Mouse (Mus musculus) ovary, adult 18-20 months (tissue): Measurements from ENCODE around the gene Eno1.

Source experiments
- DNase-seq: peaks from one replicate; pipeline ENCODE4 v3.0.0; 2022; ENCODE audit warnings: low spot score, mixed read lengths

Eno1 gene

DNA sequence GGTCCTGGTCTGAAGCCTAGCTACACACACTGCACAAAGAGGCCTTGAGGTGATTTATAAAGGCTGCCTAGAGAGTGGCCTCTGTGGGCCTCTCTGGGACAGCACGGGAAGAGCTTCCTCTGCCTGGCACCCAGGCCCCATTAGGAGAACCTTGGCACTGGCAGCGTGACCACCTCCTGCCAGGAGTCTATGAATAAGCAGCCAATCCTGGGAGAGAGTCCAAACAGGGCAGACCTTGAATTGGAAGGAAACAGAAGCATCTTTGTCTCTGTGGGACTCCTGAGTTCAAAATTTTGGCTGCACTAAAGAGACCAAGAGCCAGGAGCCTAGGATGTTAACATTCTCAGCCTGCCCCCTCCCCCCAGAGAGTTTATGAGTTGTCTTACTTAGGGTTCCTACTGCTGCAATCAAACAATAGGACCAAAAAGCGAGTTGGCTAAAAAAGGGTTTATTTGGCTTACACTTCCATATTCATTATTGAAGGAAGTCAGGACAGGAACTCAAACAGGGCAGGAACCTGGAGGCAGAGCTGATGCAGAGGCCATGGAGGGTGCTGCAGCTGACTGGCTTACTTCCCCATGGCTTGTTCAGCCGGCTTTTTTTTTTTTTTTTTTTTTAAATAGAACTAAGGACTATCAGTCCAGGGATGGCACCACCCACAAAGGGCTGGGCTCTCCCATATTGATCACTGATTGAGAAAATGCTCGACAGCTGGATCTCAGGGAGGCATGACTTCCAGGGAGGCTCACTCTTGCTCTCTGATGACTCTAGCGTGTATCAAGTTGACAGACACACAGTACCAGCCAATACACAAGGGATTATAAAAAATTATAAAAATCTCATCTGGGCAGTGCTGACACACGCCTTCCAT, 9.5 kb upstream of the Eno1 start:
- DNase-seq = peak; percentile 70

DNA sequence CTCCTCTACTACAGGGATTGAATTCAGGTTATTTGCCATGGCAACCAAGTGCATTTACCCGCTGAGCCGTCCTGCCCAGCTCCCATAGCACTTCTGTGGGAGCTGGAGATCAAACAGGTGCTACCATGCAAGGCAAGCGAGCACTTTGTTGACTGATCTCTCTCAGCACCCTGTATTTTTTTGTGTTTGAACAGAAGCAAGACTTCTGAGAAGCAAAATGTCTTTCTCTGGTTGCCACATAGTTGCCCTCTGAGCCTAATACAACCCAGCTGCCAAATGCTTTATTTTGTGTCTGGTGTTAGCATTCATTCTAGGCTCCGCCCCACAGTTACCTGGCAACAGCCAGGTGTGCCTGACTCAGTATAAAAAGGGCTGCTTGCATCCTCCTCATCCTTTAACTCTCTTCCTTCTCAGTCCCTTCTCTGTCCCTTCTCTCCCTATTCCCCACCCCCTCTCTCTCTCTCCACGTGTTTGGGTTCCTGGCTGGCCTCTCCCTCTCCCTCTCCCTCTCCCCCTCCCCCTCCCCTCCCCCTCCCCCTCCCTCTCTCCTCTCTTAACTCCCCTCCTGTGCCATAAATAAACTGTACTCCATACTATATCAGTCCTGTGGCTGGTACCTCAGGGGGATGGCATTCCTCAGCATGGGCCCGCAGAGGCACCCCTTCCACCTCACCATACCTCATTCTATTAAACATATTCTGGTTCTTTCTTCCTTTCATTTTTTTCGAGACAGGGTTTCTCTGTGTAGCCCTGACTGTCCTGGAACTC, 7.8 kb upstream of the Eno1 start:
- no peak for DNase-seq

DNA sequence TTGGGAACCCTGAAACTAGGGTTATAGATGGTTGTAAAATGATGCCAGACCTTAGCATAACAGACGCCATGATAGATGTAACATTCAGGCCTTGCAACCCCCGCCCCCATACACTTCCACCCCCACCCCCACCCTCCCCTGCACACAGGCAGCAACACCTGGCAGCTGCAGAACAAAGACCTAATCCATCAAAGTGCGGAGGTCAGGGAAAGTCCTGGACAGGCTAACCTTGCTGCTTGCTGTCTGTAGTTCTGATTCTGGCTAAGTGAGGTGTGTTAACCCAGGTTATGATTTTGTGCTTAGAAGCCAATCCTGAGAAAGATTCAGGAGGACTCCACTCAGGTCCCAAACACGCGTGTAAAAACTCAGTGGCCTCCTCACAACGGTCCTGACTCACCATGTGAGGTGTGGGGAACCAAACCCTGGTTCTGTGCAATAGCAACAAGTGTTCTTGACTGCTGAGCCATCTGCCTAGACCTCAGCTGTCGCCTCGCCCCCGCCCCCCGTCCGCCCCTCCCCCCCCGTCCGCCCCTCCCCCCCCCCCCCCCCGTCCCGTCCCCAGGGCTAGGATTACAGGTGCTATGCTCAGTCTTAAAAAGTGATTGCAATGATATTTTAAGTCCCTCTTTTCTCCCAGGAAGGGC, 6.7 kb upstream of the Eno1 start:
- no peak for DNase-seq

DNA sequence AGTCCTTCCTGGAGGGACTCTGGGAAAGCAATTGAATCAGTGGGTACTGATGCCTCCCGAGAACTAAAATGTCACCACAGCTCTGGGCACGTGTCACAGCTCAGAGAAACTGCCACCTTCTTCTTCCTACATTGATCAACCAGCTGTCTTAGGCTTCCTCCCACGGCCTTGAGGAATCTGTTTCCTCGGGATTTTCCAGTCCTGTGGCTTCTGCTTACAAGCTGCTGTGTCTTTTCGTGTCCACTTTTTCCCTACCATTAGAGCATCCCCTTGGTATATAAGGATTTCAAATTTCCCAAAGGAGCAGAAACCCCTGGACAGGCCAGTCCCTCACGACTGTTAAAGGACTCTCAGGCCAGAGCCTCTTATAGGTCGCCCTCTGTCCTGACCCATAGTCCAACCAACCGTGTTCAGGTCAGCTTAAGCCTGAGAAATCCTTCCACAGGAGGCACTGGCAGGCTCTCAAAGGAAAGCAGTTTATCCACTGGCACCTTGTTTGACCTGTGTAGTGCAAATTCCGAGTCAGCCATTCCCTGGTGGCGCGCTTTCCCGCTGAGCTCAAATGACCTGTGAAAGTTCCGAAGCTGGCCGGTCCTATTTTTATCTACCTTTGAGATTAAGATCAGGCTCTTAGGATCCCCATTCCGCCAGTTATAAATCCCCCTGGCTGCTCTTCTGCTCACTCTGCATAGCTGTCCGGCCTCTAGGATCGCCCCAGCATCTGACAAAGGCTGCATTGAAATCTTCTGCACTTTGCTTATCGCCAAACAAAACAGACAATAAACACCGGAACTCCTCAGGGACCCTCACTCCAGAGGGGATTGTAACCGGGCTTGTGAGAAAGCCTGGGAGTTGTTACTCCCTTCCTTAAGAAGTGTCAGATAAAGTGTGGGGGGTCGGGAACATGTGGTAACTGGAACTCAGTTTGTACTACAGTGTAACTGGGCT, 5.8 kb upstream of the Eno1 start:
- no peak for DNase-seq

DNA sequence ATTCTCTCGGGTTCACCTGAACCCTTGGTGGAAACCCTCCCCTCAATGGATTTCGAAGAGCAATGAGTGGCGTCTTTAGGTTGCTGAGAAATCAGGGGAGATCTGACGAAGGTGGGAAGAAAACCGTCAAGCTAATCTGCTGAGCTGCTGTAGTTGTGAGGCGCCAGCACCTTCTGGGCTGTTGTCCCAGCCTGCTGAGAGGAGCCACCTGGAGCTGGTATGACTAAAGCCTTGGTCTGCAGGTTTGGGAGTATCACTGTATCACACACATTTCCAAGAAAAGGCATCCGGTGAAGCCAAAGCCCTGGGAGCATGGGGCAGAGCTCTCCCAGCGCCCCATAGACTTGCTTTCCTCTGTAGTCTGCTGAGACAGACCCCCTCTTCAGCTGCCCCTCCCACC, 4.7 kb upstream of the Eno1 start:
- DNase-seq = no peak

- DNase-seq = no peak
These were observed 1.8 kb upstream of the Eno1 start for GRCm38 (mm10) chr4:150234599-150235327.

DNA sequence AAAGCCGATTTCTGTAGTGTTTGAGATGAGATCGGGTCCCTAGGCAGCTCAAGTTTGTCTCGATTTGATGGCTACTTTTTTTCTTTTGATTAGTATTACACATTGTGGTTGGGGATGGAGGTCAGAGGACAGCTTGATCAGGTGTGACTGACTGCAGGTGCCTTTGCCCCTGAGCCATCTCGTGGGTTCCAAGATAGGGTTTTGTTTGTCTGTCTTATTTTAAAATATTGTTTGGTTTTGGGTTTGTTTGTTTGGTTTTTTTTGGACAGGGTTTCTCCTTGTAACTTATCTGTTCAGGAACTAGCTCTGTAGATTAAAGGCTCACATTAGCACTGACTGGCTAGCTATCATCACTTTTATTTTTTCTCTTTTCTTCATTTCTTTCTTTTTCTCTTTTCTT, 936 bp upstream of the Eno1 start:
- DNase-seq = no peak

- no peak for DNase-seq
These were observed 490 bp upstream of the Eno1 start for GRCm38 (mm10) chr4:150236031-150236430.

GRCm38 (mm10) chr4:150237636-150238361, 1.3 kb downstream of the Eno1 start:
- no peak for DNase-seq

GRCm38 (mm10) chr4:150238433-150239086, 2.0 kb downstream of the Eno1 start:
- DNase-seq = no peak

DNA sequence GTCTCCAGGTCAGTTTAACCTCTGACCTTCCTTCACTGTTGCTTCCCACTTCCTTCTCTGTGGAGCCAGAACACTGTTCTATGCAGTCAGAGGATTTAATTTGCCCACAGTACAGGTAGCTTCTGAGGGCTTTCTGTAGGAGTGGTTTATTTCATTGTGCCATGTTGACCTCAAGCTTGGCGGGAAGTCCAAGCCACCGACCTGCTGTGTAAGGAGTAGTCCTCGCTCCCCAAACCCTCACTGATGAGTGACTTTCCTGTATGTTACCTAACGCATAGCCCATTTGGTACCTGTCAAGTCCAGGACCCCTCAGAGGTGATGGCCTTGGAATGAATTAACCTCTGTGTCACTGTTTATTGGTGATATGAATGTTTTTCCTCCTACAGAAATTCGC, 2.6 kb downstream of the Eno1 start:
- DNase-seq = no peak

DNA sequence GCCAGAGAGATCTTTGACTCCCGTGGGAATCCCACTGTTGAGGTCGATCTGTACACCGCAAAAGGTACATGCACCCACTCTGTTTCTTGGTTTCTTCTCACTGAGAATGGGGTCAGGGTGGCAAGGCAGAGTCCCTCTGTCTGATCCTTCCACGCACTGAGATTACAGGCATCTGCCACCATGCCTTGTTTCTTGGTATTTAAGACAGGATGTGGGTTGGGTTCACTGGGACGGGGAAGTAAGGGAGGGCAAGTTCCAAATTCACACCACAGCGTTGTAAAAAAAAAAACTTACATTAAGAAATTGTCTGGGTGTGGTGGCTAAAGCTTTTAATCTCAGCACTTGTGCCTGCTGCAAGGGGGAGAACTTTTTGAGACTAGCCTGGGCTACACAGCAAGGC, 3.0 kb downstream of the Eno1 start:
- no peak for DNase-seq

DNA sequence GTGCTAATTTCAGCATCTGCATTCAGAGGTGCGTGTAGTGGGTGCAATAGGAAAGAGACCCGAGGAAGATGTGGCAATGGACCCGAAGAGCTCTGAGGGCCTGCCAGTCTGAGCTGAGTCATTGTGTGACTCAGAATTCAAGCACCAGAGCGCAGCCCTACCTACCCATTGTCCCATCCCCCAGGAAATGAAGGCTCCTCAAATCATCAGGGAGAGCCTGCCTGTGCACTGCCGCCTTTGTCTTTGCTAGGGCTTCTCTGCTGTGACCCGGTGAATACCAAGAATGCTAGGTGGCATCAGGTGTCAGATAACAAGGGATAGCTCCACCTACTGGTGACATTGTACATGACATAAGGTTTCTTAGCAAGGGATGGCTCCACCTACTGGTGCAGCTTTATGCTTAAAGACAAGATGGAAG, 3.4 kb downstream of the Eno1 start:
- DNase-seq = peak; percentile 43

GRCm38 (mm10) chr4:150240381-150240886, 3.9 kb downstream of the Eno1 start:
- DNase-seq = no peak

DNA sequence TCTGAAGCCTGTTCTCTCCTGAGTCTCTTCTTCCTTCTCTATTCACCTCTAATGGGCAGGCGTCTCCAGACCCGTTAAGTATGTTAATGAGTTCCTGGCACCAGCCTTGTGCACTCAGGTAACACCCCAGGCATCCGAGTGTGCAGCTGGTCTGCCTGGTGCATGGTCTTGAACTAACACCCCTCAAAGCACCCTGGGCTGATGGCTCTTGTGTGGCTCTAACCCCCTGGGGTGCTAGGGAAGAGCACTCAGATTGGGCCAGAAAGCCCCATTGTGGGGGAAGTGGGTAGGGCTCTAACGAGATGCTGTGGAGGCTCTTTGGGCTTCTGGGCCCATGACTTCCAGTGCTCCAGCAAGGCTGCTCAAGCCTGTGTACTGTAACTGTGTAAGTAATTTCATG, 5.2 kb downstream of the Eno1 start:
- no peak for DNase-seq

- DNase-seq = no peak
These were observed 6.2 kb downstream of the Eno1 start for GRCm38 (mm10) chr4:150242745-150243144.

GRCm38 (mm10) chr4:150245876-150246275, 9.4 kb downstream of the Eno1 start:
- no peak for DNase-seq

DNA sequence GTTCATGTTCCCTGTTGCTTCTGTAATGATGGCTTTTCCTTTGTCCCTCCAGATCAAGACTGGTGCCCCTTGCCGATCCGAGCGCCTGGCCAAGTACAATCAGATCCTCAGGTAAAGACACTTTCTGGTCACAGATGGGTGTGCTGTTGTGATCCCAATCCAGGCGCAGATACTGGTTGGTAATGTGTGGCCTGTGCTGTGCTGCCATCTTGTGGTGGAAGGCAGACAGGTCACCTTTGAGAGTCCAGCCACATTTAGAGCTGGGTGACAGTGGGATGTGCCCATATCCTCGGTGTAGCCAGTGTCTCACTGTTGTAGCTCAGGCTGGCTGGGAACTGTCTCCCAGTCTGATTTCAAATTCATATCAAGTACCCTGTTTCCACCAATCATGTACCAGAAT, 11.5 kb downstream of the Eno1 start:
- DNase-seq = no peak

GRCm38 (mm10) chr4:150248917-150249316, 12.4 kb downstream of the Eno1 start:
- no peak for DNase-seq
